Mouse (Mus musculus): ENCODE data around the gene Zfp932. TPM values are rescaled to one million over a fixed set of nuclear protein-coding genes. Genes with fewer than 3 reads are reported as not detected.
"Not testable (repeated sequence)": the region's sequence is repeated elsewhere in the genome, so short reads cannot be mapped to it uniquely, and the experiment has no call there.

The Zfp932 gene
- total RNA-seq (2021) = 1 to 10 TPM; 6.0 to 7.1 TPM

DNA sequence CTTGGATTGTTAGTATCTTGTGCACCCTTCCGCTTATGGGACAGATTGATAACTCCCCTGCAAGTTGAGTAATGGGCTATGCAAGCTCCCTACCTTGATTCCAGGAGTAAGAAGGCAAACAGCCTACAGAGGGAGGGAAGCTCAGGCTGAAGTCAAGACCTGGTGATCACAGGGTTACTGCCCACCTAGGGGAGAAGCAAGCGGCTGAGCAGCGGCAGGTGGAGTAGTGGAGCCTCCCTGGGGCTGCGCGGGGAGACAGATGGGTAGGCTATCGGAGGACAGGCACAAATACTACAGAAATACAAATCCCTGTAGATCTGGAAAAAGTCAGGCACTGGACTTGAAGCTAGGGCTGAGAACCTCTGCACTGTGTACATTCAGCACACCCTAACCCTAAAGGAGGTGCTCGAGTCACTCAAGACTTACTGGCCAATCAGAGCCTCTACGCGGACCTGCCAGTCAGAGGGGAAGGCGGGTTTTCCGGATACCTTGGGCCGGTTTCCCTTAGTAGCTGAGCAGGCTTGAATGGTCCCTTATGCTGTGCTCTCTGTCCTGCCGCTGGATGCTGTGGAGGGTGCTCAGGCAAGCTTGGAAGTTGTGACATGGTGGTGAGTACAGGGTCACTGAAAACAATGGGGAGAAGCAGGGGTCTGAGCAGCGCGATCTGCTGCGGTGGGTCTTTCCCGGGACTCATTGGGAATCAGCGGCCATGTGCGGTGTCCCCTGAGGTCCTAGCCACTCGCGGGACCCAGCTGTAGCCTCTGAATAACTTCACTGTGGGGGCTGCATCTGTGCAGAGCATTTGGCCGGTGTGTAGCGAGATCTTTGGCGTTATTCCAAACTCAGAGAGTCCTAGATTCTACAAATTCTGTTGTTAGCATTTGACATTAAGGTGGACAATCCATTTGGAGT, at the start of gene Zfp932:
Gene Zfp932 (plus strand): TSS at position 496 of the 912 bp plus-strand sequence.
- DNase-seq = peak; percentile 83
- intact Hi-C loops (cut with DNase I) = loop anchor here (1.0 to 10.0 kb wide), 2 partner anchors 70 to 139 kb away; partner anchors contain the start of gene Chfr

DNA sequence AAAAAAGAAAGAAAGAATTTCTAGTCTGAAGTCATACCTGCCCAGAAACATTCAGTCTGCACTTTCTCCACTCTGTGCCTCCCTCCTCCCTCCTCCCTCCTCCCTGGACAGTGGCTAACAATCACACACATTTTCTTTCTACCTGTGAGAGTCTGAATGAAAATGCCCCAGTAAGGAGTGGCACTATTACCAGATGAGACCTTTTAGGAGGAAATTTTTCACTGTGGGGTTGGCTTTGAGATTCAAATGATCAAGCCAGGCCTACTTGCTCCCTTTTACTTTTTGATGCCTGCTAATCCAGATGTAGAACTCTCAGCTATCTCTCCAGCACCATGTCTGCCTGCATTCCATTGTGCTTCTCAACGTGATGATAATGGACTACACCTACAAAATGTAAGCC, 46.0 kb upstream of the Zfp932 start:
- DNase-seq = no peak
- intact Hi-C loops (cut with DNase I) = loop anchor here (10.0 kb wide), 1 partner anchor 55 kb away; no protein-coding TSS in a partner anchor

DNA sequence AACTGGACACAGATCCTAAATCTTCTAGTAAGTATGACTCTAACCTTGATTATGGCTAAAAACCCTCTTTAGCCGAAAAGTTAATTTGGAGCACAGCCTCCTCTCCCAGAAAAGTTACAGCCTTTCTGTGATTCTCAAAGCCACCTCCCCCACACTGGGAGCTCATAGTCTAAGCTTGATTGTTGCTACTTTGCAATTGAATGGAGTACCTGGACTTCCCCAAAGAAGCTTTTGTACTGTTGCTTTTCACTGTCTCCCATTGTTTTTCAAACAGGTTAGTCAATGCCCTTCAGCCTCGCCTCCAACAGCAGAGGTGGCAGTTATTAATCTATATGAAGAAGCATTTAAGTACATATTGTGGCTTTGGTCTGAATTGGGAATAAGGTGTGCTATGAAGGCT, 15.6 kb upstream of the Zfp932 start:
- not testable (repeated sequence) for DNase-seq
- intact Hi-C loops (cut with DNase I) = loop anchor here (10.0 kb wide), 1 partner anchor 126 kb away; no protein-coding TSS in a partner anchor

DNA sequence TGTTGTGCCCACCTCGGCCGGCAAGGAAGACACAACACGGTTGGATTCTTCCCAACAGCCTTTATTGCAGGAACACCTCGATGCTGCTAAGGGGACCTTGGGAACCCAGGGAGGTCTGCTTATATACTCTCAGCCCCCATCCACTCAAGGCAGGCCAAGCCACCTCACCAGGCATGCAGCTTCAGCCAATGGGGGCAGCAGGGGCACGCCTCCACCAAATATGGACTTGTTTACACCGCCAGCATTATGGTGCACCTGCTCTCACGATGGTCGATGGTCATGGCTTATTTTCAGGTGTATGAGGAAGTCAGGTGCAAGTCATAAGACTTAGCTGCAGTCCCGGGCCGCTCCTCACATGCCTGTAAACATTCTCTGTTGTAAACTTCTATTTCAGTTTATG, 860 bp upstream of the Zfp932 start:
- intact Hi-C loops (cut with DNase I) = loop anchor here (10.0 kb wide), 1 partner anchor 139 kb away; the partner anchor contains the start of gene Chfr
- DNase-seq = not testable (repeated sequence)

DNA sequence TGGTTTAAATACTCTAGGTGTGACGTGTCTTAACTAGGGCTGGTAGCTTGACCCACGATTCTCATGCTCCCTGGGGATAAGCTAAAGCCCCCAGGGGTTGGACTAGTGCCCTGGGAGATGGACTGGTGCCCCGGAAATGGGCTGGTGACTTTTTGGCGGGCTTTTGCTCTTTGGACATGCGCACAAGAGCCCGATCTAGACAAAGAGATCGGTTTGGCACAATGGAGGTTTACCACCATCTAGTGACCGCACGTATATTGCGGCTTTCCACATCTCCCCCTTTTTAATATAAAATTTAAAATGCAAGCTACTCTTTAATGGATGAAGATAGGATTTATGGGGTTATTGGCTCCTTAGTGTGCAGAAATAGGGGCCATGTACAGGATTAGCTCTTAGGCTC, 19.5 kb downstream of the Zfp932 start:
- DNase-seq; intact Hi-C loops (cut with DNase I): not testable (repeated sequence)

DNA sequence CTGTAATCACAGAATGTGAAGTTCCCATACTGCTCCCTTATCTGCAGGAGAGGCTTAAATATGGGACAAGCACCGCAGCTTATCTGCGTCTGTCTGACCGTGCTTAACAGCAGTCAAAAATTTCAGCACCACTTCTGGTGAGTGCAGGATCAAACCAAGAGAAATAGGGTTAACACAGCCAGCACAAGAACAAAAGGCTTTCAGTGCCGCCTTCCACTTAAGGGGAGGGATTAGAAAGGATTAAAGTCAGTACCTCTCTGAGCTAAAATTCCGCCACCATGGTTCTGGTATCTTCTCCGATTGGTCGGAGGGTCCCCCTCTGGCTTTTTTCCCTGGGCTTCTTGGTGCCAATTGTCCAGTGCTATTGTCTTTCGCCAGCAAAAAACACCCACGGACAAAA, 27.0 kb downstream of the Zfp932 start:
- intact Hi-C loops (cut with DNase I) = loop anchor here (5.0 kb wide), 2 partner anchors 421 to 516 kb away; no protein-coding TSS in a partner anchor
- DNase-seq = no peak

DNA sequence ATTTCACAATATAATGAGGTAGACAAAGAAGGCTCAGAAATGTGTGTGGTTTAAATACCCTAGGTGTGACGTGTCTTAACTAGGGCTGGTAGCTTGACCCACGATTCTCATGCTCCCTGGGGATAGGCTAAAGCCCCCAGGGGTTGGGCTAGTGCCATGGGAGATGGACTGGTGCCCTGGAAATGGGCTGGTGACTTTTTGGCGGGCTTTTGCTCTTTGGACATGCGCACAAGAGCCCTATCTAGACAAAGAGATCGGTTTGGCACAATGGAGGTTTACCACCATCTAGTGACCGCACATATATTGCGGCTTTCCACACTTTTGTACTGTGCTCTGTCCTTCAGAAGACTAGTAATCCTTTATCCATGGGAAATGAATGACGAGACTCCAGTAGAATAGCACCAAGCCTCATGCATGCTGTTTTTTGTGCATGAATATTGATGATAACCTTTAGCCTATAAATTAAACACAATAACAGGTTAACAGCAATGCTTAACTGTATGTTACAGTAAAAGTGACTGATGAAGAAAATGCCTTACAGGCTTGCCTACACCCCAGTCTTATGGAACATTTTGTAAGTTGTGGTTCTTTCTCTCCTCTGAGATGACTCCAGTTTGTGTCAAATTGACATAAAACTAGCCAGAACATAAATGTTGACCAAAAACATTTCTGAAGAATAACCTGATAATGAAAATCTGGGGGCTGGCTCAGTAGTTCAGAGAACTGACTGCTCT, 27.5 kb downstream of the Zfp932 start:
- DNase-seq = peak; percentile 4 to 24
- intact Hi-C loops (cut with DNase I) = loop anchor here (5.0 kb wide), 2 partner anchors 422 to 517 kb away; no protein-coding TSS in a partner anchor

DNA sequence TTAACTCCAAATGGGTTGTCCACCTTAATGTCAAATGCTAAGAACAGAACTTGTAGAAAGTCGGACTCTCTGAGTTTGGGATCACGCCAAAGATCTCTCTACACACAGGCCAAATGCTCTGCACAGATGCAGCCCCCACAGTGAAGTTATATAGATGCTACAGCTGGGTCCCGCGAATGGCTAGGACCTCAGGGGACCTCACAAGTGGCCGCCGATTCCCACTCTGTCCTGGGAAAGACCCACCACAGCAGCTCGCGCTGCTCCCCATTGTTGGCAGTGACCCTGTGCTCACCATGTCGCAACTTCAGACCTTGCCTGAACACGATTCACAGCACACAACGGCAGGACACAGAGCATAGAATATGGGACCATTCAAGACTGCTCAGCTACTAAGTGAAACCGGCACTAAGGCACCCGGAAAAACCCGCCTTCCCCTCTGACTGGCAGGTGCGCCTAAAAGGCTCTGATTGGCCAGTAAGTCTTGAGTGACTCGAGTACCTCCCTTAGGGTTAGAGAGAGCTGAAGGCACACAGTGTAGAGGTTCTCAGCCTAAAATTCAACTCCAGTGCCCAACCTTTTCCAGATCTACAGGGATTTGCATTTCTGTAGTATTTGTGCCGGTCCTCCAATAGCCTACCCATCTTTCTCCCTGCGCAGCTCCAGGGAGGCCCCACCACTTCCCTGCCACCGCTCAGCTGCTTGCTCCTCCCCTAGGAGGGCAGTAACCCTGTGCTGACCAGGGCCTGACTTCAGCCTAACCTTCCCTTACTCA, 61.5 kb downstream of the Zfp932 start:
- DNase-seq = peak; percentile 83 to 85
- intact Hi-C loops (cut with DNase I) = loop anchor here (10.0 kb wide), 1 partner anchor 77 kb away; the partner anchor contains the start of gene Chfr

Other genes starting within 250 kb of the Zfp932 start
- gene 4930522L14Rik, start 244.6 kb upstream of the Zfp932 start, total RNA-seq (2021) = 1 to 10 TPM; 1.4 to 1.8 TPM
- 1 to 10 TPM; 2.8 to 5.4 TPM for gene Gm15446, start 73.1 kb upstream of the Zfp932 start, total RNA-seq (2021)
- gene Gm17655, start 76.0 kb downstream of the Zfp932 start, total RNA-seq (2021) = 1 to 10 TPM; 1.7 to 3.0 TPM
- gene Gm35315, start 97.9 kb downstream of the Zfp932 start, total RNA-seq (2021) = under 1 TPM in 1 of 2 experiments, not detected in 1; 0.08 TPM
- not detected for gene Plcxd1, start 103.4 kb downstream of the Zfp932 start, total RNA-seq (2021)
- 10 to 100 TPM; 27.2 to 28.8 TPM for gene Gtpbp6, start 111.7 kb downstream of the Zfp932 start, total RNA-seq (2021)
- gene Zfp605, start 113.6 kb downstream of the Zfp932 start, total RNA-seq (2021) = 1 to 10 TPM; 2.7 to 2.9 TPM
- 10 to 100 TPM; 13.2 to 13.8 TPM for gene Chfr, start 139.3 kb downstream of the Zfp932 start, total RNA-seq (2021)
- gene Golga3, start 180.2 kb downstream of the Zfp932 start, total RNA-seq (2021) = 10 to 100 TPM; 49.4 to 50.0 TPM
- 10 to 100 TPM; 29.4 to 30.5 TPM for gene Ankle2, start 234.5 kb downstream of the Zfp932 start, total RNA-seq (2021)

Data from heart, postnatal 36 days (tissue).